Mouse (Mus musculus): ENCODE results near the gene Shisal2a. TPM values are rescaled to one million over a fixed set of nuclear protein-coding genes. Genes with fewer than 3 reads are reported as not detected.

Gene Shisal2a
- total RNA-seq, 2 experiments from 2014 or later = not detected

Other genes with a start within 250 kb of the Shisal2a start
- 100 to 1,000 TPM; 279 to 298 TPM for gene Scp2, start 238.4 kb downstream of the Shisal2a start, total RNA-seq (2021)
- gene Echdc2, start 217.9 kb downstream of the Shisal2a start, total RNA-seq (2021) = 10 to 100 TPM; 27.3 to 28.3 TPM
- gene Zyg11a, start 165.3 kb downstream of the Shisal2a start, total RNA-seq (2021) = not detected
- gene Zyg11b, start 82.3 kb downstream of the Shisal2a start, total RNA-seq (2021) = 10 to 100 TPM; 33.6 to 40.4 TPM
- 10 to 100 TPM; 35.2 to 37.8 TPM for gene Coa7, start 55.2 kb downstream of the Shisal2a start, total RNA-seq (2021)
- 10 to 100 TPM in 1 of 2 experiments, 1 to 10 TPM in 1; 9.0 to 11.1 TPM for gene Gpx7, start 23.6 kb upstream of the Shisal2a start, total RNA-seq (2021)
- 10 to 100 TPM; 21.2 to 24.0 TPM for gene Tut4, start 76.1 kb upstream of the Shisal2a start, total RNA-seq (2021)
- gene Prpf38a, start 196.0 kb upstream of the Shisal2a start, total RNA-seq (2021) = 10 to 100 TPM; 18.0 to 19.6 TPM
- gene Orc1, start 196.1 kb upstream of the Shisal2a start, total RNA-seq (2021) = under 1 TPM in 1 of 2 experiments, not detected in 1; 0.21 TPM
- gene Cc2d1b, start 236.6 kb upstream of the Shisal2a start, total RNA-seq (2021) = 10 to 100 TPM; 14.5 to 15.2 TPM